Mouse (Mus musculus): Measurements from ENCODE around the gene Denr. TPM values are rescaled to one million over a fixed set of nuclear protein-coding genes. Genes with fewer than 3 reads are reported as not detected.

Gene Denr
- polyA plus RNA-seq, 2 experiments, result 64.5 to 121 TPM

GRCm38 (mm10) chr5:123969216-123969615 lies 62.2 kb downstream of the Denr start:
- H3K4me1 ChIP-seq (ENCODE audit: control insufficient read depth, insufficient read depth, low read length), result no peaks in the 10 kb centered on the region
- H3K27ac ChIP-seq (replicated peaks; ENCODE audit: low read depth, low read length), result no peak overlapping the region
- 75% methylated on average over 8 of the region's 8 CpGs for WGBS
- no peaks in the 10 kb centered on the region for H3K9me3 ChIP-seq (ENCODE audit: control insufficient read depth, low read length)
- no peaks in the 10 kb centered on the region for H3K27me3 ChIP-seq (ENCODE audit: control insufficient read depth, insufficient read depth, low read length)
- H3K4me3 ChIP-seq (replicated peaks; ENCODE audit: low read length), result no peak overlapping the region
- DNase-seq (ENCODE audit: low spot score) (no peak), ATAC-seq (ENCODE audit: low FRiP score, low read depth) (no peak)
- H3K9ac ChIP-seq (ENCODE audit: low read depth, low read length, severe bottlenecking), result no peak overlapping the region
- no peak for TF ChIP-seq POLR2A (IDR thresholded peaks at IDR 0.05; ENCODE audit: borderline replicate concordance, extremely low read depth, insufficient read depth, insufficient read length)
- H3K4me2 ChIP-seq (replicated peaks; ENCODE audit: low read depth, low read length, severe bottlenecking), result no peak overlapping the region
- H3K36me3 ChIP-seq (ENCODE audit: control insufficient read depth, insufficient read depth, low read length), result no peaks in the 10 kb centered on the region

- Histone ChIP-seq H3K36me3 (ENCODE audit: control insufficient read depth, insufficient read depth, low read length) (no peaks in the 10 kb centered on the region), H3K4me3 (replicated peaks; ENCODE audit: low read length) (no peak overlapping the region), H3K9ac (ENCODE audit: low read depth, low read length, severe bottlenecking) (no peak overlapping the region), H3K4me2 (replicated peaks; ENCODE audit: low read depth, low read length, severe bottlenecking) (no peak overlapping the region), H3K9me3 (ENCODE audit: control insufficient read depth, low read length) (no peaks in the 10 kb centered on the region), H3K27ac (replicated peaks; ENCODE audit: low read depth, low read length) (no peak overlapping the region), H3K27me3 (ENCODE audit: control insufficient read depth, insufficient read depth, low read length) (no peaks in the 10 kb centered on the region), H3K4me1 (ENCODE audit: control insufficient read depth, insufficient read depth, low read length) (no peaks in the 10 kb centered on the region; the same call in 1 of the 2 replicates)
- WGBS, result 87% methylated on average over 4 of the region's 4 CpGs
- no peak for ATAC-seq (ENCODE audit: low FRiP score, low read depth)
- DNase-seq (ENCODE audit: low spot score), result no peak
- TF ChIP-seq POLR2A (IDR thresholded peaks at IDR 0.05; ENCODE audit: borderline replicate concordance, extremely low read depth, insufficient read depth, insufficient read length), result no peak
Measured at GRCm38 (mm10) chr5:123970576-123970975, 63.6 kb downstream of the Denr start.

GRCm38 (mm10) chr5:123972453-123972852 lies 65.5 kb downstream of the Denr start:
- no peak for DNase-seq (ENCODE audit: low spot score)
- H3K4me2 ChIP-seq (replicated peaks; ENCODE audit: low read depth, low read length, severe bottlenecking), result no peak overlapping the region
- no peak overlapping the region for H3K27ac ChIP-seq (replicated peaks; ENCODE audit: low read depth, low read length)
- WGBS, result 71% methylated on average over 6 of the region's 6 CpGs
- no peak for ATAC-seq (ENCODE audit: low FRiP score, low read depth)
- H3K9ac ChIP-seq (ENCODE audit: low read depth, low read length, severe bottlenecking), result no peak overlapping the region
- H3K27me3 ChIP-seq (ENCODE audit: control insufficient read depth, insufficient read depth, low read length), result no peaks in the 10 kb centered on the region
- no peak for TF ChIP-seq POLR2A (IDR thresholded peaks at IDR 0.05; ENCODE audit: borderline replicate concordance, extremely low read depth, insufficient read depth, insufficient read length)
- no peaks in the 10 kb centered on the region for H3K36me3 ChIP-seq (ENCODE audit: control insufficient read depth, insufficient read depth, low read length)
- no peaks in the 10 kb centered on the region; the same call in none of the 2 replicates for H3K4me1 ChIP-seq (ENCODE audit: control insufficient read depth, insufficient read depth, low read length)
- no peaks in the 10 kb centered on the region for H3K9me3 ChIP-seq (ENCODE audit: control insufficient read depth, low read length)
- no peak overlapping the region for H3K4me3 ChIP-seq (replicated peaks; ENCODE audit: low read length)

GRCm38 (mm10) chr5:123973299-123974178 lies 66.6 kb downstream of the Denr start, which contains the start of gene Hip1r:
Gene Hip1r, plus strand, starts transcription at chr5:123973628.
- peak within 1 kb of the TSS; percentile 90 for H3K4me2 ChIP-seq (replicated peaks; ENCODE audit: low read depth, low read length, severe bottlenecking)

GRCm38 (mm10) chr5:123974179-123974485 lies 67.2 kb downstream of the Denr start:
- Histone ChIP-seq H3K9me3 (ENCODE audit: control insufficient read depth, low read length) (no peaks in the 10 kb centered on the region), H3K27me3 (ENCODE audit: control insufficient read depth, insufficient read depth, low read length) (no peaks in the 10 kb centered on the region), H3K4me3 (replicated peaks; ENCODE audit: low read length) (peak overlapping the region; percentile 65), H3K4me1 (ENCODE audit: control insufficient read depth, insufficient read depth, low read length) (no peaks in the 10 kb centered on the region; the same call in none of the 2 replicates), H3K4me2 (replicated peaks; ENCODE audit: low read depth, low read length, severe bottlenecking) (peak overlapping the region; percentile 90), H3K27ac (replicated peaks; ENCODE audit: low read depth, low read length) (no peak overlapping the region), H3K36me3 (ENCODE audit: control insufficient read depth, insufficient read depth, low read length) (no peaks in the 10 kb centered on the region), H3K9ac (ENCODE audit: low read depth, low read length, severe bottlenecking) (peak overlapping the region; percentile 72)
- 2% methylated on average over 14 of the region's 14 CpGs for WGBS
- ATAC-seq (ENCODE audit: low FRiP score, low read depth), result no peak
- TF ChIP-seq POLR2A (IDR thresholded peaks at IDR 0.05; ENCODE audit: borderline replicate concordance, extremely low read depth, insufficient read depth, insufficient read length), result no peak
- no peak for DNase-seq (ENCODE audit: low spot score)

More at GRCm38 (mm10) chr5:123973299-123974178, 66.6 kb downstream of the Denr start, which contains the start of gene Hip1r:
- H3K27me3 ChIP-seq (ENCODE audit: control insufficient read depth, insufficient read depth, low read length), result no peaks in the 10 kb centered on the region
- WGBS, result 2% methylated on average over 71 of the region's 106 CpGs
- H3K27ac ChIP-seq (replicated peaks; ENCODE audit: low read depth, low read length), result no peak within 1 kb of the TSS
- H3K36me3 ChIP-seq (ENCODE audit: control insufficient read depth, insufficient read depth, low read length), result no peaks in the 10 kb centered on the region
- ATAC-seq (ENCODE audit: low FRiP score, low read depth) (peak; percentile 82), DNase-seq (ENCODE audit: low spot score) (peak; percentile 49)
- H3K4me1 ChIP-seq (ENCODE audit: control insufficient read depth, insufficient read depth, low read length), result no peaks in the 10 kb centered on the region; the same call in none of the 2 replicates
- peak within 1 kb of the TSS; percentile 65 for H3K4me3 ChIP-seq (replicated peaks; ENCODE audit: low read length)
- TF ChIP-seq POLR2A (IDR thresholded peaks at IDR 0.05; ENCODE audit: borderline replicate concordance, extremely low read depth, insufficient read depth, insufficient read length), result no peak
- no peaks in the 10 kb centered on the region for H3K9me3 ChIP-seq (ENCODE audit: control insufficient read depth, low read length)
- peak within 1 kb of the TSS; percentile 72 for H3K9ac ChIP-seq (ENCODE audit: low read depth, low read length, severe bottlenecking)

Data from limb, embryonic 14.5 days (tissue).